Mouse (Mus musculus): ENCODE measurements around the gene Trpm4.

DNA sequence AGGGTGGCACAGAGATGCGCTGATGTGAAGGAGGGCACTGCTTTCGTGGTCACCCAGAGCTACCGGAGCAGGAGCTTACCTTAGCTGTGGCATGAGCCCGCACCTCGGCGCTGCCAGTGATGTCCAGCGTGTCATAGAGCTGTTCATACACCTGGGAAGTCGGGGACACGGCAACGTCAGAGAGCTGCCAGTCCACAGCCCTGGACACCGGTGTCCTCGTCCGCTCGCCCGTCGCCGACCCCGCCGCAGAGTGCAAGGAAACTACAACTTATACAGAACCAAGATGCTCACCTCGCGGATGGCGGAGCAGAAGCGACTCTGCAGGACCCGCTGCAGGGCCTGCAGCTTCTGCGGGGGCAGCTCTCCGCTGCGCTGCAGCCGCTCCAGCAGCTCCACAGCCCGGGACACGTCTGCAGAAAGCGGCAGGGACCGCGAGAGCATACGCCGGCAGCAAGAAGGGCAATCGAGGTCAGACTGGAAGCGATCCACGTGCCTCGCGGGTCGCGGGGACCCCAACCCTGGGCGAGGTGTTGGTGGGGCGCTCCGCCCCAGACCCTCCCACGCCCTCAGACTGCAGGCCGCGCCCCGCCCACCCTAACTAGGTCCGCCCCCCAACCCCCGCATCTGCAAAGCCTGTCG is 36.4 kb upstream of the Trpm4 start:
- TF ChIP-seq CTCF (IDR thresholded peaks at IDR 0.05; ENCODE audit: low read depth, low read length) = no peak
- no peak for TF ChIP-seq POLR2A (IDR thresholded peaks at IDR 0.05; ENCODE audit: insufficient read depth, low read length)

All from ES-Bruce4 (cell line).